Mouse (Mus musculus) MEL (cell line): ENCODE data around the gene Fam20b. TPM values are rescaled to one million over a fixed set of nuclear protein-coding genes. Genes with fewer than 3 reads are reported as not detected.

Experiments used
- DNase-seq: peaks from one replicate; pipeline ENCODE4 v3.0.0; 2011; ENCODE audit warnings: low read depth, low spot score
- H3K27ac ChIP-seq: 2 replicates; pipeline ENCODE4 v1.5.1; 2012; ENCODE audit warnings: low read depth, mild to moderate bottlenecking, control low read depth, low read length, moderate library complexity; ENCODE audit not compliant: control insufficient read depth
- H3K27me3 ChIP-seq, 2 experiments: fragments of 150-350 bp in 1 of 2; sonication (generic) in 1 of 2; 2 replicates each; pipeline ENCODE4 v1.6.1; 2012; ENCODE audit warnings: low read length in 2 of 2, mild to moderate bottlenecking in 2 of 2, improper control_type of control experiment in 1 of 2, moderate library complexity in 1 of 2; ENCODE audit not compliant: insufficient read depth in 2 of 2, control insufficient read depth in 1 of 2
- H3K36me3 ChIP-seq, 2 experiments: 2 replicates each; pipeline ENCODE4 v1.6.1; 2012 to 2014; ENCODE audit warnings: low read length in 2 of 2, improper control_type of control experiment in 1 of 2, inconsistent platforms in 1 of 2, mild to moderate bottlenecking in 1 of 2; ENCODE audit not compliant: insufficient read depth in 2 of 2, control insufficient read depth in 1 of 2
- H3K4me1 ChIP-seq, 2 experiments: fragments of 150-350 bp in 1 of 2; sonication (generic) in 1 of 2; 2 replicates each; pipeline ENCODE4 v1.6.1; 2012; ENCODE audit warnings: low read length in 2 of 2, improper control_type of control experiment in 1 of 2, mild to moderate bottlenecking in 1 of 2; ENCODE audit not compliant: insufficient read depth in 2 of 2, control insufficient read depth in 1 of 2
- H3K4me3 ChIP-seq, 2 experiments: fragments of 150-350 bp in 1 of 2; sonication (generic) in 1 of 2; 2 replicates each; pipeline ENCODE4 v1.5.1; 2012; ENCODE audit warnings: low read depth in 2 of 2, low read length in 2 of 2, mild to moderate bottlenecking in 2 of 2, moderate library complexity in 2 of 2, control low read depth in 1 of 2, improper control_type of control experiment in 1 of 2; ENCODE audit not compliant: control insufficient read depth in 1 of 2, insufficient read depth in 1 of 2
- H3K79me2 ChIP-seq: 2 replicates; pipeline ENCODE4 v1.6.1; 2012; ENCODE audit warnings: mild to moderate bottlenecking, low read length, moderate library complexity; ENCODE audit not compliant: control insufficient read depth, poor library complexity, insufficient read depth
- H3K9ac ChIP-seq: 2 replicates; pipeline ENCODE4 v1.6.1; 2012; ENCODE audit warnings: low read depth, mild to moderate bottlenecking, control low read depth, low read length, moderate library complexity; ENCODE audit not compliant: control insufficient read depth, poor library complexity, severe bottlenecking
- H3K9me3 ChIP-seq: fragments of 150-350 bp; sonication (generic); replicated peaks from 2 replicates; pipeline ENCODE4 v1.6.1; 2012; ENCODE audit warnings: mild to moderate bottlenecking, low read length, improper control_type of control experiment, moderate library complexity; ENCODE audit not compliant: insufficient read depth
- BHLHE40 ChIP-seq: IDR thresholded peaks from 2 replicates; pipeline ENCODE4 v1.6.1; 2012; ENCODE audit warnings: low read depth, mild to moderate bottlenecking, inconsistent platforms, low read length, improper control_type of control experiment, borderline replicate concordance
- CHD1 ChIP-seq: IDR thresholded peaks from 2 replicates; pipeline ENCODE4 v1.6.1; 2012; ENCODE audit warnings: low read depth, mild to moderate bottlenecking, inconsistent platforms, low read length, improper control_type of control experiment
- ELF1 ChIP-seq: IDR thresholded peaks from 2 replicates; pipeline ENCODE4 v1.6.1; 2014; ENCODE audit warnings: low read depth, mild to moderate bottlenecking, inconsistent platforms, low read length, improper control_type of control experiment, moderate library complexity
- EP300 ChIP-seq, 2 experiments: IDR thresholded peaks; 2 replicates each; pipeline ENCODE4 v1.6.1; 2011; ENCODE audit warnings: improper control_type of control experiment in 2 of 2, low read length in 2 of 2, low read depth in 1 of 2, mild to moderate bottlenecking in 1 of 2
- ETS1 ChIP-seq: IDR thresholded peaks from 2 replicates; pipeline ENCODE4 v1.6.1; 2012; ENCODE audit warnings: low read depth, mild to moderate bottlenecking, inconsistent platforms, low read length, improper control_type of control experiment, moderate library complexity
- GABPA ChIP-seq: IDR thresholded peaks from 2 replicates; pipeline ENCODE4 v1.6.1; 2012; ENCODE audit warnings: low read depth, mild to moderate bottlenecking, inconsistent platforms, low read length, improper control_type of control experiment, moderate library complexity
- GATA1 ChIP-seq: IDR thresholded peaks from 2 replicates; pipeline ENCODE4 v1.6.1; 2011; ENCODE audit warnings: low read depth, low read length, improper control_type of control experiment
- MAZ ChIP-seq: IDR thresholded peaks from 2 replicates; pipeline ENCODE4 v1.6.1; 2012; ENCODE audit warnings: low read depth, mild to moderate bottlenecking, inconsistent platforms, low read length, improper control_type of control experiment
- MEF2A ChIP-seq: IDR thresholded peaks from 2 replicates; pipeline ENCODE4 v1.6.1; 2014; ENCODE audit warnings: low read depth, mild to moderate bottlenecking, inconsistent platforms, low read length, improper control_type of control experiment; ENCODE audit not compliant: poor library complexity, insufficient replicate concordance, severe bottlenecking; ENCODE audit errors: extremely low read depth
- MXI1 ChIP-seq: IDR thresholded peaks from 2 replicates; pipeline ENCODE4 v1.6.1; 2011; ENCODE audit warnings: mild to moderate bottlenecking, low read depth, low read length, improper control_type of control experiment
- MYB ChIP-seq: IDR thresholded peaks from 2 replicates; pipeline ENCODE4 v1.6.1; 2011; ENCODE audit warnings: mild to moderate bottlenecking, low read depth, low read length, improper control_type of control experiment
- MYC ChIP-seq: IDR thresholded peaks from 2 replicates; pipeline ENCODE4 v1.6.1; 2011; ENCODE audit warnings: low read depth, mild to moderate bottlenecking, low read length, improper control_type of control experiment, moderate library complexity
- POLR2AphosphoS2 ChIP-seq: IDR thresholded peaks from 2 replicates; pipeline ENCODE4 v1.6.1; 2011; ENCODE audit warnings: low read length, improper control_type of control experiment
- POLR2AphosphoS5 ChIP-seq: IDR thresholded peaks from 2 replicates; pipeline ENCODE4 v1.6.1; 2012; ENCODE audit warnings: low read depth, borderline replicate concordance, mild to moderate bottlenecking, inconsistent platforms, low read length, moderate library complexity, mixed read lengths
- RAD21 ChIP-seq: IDR thresholded peaks from 2 replicates; pipeline ENCODE4 v1.6.1; 2011; ENCODE audit warnings: mild to moderate bottlenecking, low read depth, low read length, improper control_type of control experiment
- RCOR1 ChIP-seq: IDR thresholded peaks from 2 replicates; pipeline ENCODE4 v1.6.1; 2012; ENCODE audit warnings: low read depth, mild to moderate bottlenecking, inconsistent platforms, low read length, improper control_type of control experiment
- TAL1 ChIP-seq: IDR thresholded peaks from 2 replicates; pipeline ENCODE4 v1.6.1; 2012; ENCODE audit warnings: mild to moderate bottlenecking, inconsistent platforms, low read length, moderate library complexity, mixed read lengths
- TCF12 ChIP-seq: IDR thresholded peaks from 2 replicates; pipeline ENCODE4 v1.6.1; 2014; ENCODE audit warnings: low read depth, mild to moderate bottlenecking, inconsistent platforms, low read length, improper control_type of control experiment, moderate library complexity
- USF1 ChIP-seq: IDR thresholded peaks from 2 replicates; pipeline ENCODE4 v1.6.1; 2014; ENCODE audit warnings: low read depth, mild to moderate bottlenecking, inconsistent platforms, low read length, improper control_type of control experiment, moderate library complexity
- ZKSCAN1 ChIP-seq: IDR thresholded peaks from 2 replicates; pipeline ENCODE4 v1.6.1; 2012; ENCODE audit warnings: low read depth, mild to moderate bottlenecking, inconsistent platforms, low read length, improper control_type of control experiment, moderate library complexity
- ZMIZ1 ChIP-seq: IDR thresholded peaks from 2 replicates; pipeline ENCODE4 v1.6.1; 2012; ENCODE audit warnings: low read depth, mild to moderate bottlenecking, inconsistent platforms, low read length, improper control_type of control experiment, moderate library complexity
- polyA plus RNA-seq, 2 experiments: library from polyadenylated mRNA; stranded (reverse) in 1 of 2; unstranded in 1 of 2; fragments of >175 nt in 1 of 2; fragments of >200 nt in 1 of 2; gene quantifications; 2 replicates each; pipeline versions ENCODE4 v1.2.1 to v1.2.4; 2012; ENCODE audit warnings: low replicate concordance in 2 of 2, low read depth in 1 of 2; ENCODE audit not compliant: insufficient read length in 2 of 2, insufficient read depth in 1 of 2, missing spikeins in 1 of 2
- total RNA-seq: library from RNA; depleted of rRNA; stranded (reverse); fragments of 300-350 nt; gene quantifications from 2 replicates; pipeline ENCODE4 v1.2.3, GENCODE M21; 2012

The Fam20b gene
- total and polyA plus RNA-seq, 3 experiments, result 19.6 to 22.0 TPM; not detected in 1

DNA sequence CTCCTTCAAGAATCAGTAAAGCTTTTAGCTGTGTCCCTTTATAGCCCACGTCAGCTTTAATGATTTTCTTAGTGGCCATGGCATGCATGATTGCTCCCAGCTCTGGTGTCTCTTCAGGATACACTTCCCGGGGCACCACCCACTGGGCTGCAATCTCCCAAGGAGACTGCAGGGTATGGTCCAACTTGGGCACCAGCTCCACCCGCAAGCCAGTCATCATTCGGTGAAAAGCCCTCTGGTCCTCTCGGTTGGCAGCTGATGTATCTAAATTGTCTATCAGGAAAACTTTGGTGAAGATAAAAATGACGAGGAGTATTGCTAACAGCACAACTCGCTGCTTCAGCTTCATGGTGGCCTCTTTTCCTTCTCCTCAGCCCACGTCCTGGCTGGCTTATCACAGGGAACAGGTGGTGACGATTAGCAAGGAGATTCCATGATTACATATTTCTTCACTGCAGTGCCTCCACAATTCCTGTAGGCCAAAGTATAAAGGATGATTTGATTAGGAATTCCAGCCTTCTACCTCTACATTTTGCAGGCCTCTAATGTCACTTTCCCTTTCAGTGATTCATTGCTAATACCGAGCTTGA, 13.1 kb downstream of the Fam20b start:
- no peak overlapping the region for H3K4me3 ChIP-seq
- peaks cover 0 to 5% of the 10 kb centered on the region in 2 experiments; a peak in 3 of 4 replicates for H3K4me1 ChIP-seq
- peaks cover 3 to 5% of the 10 kb centered on the region in 2 experiments; a peak in 3 of 4 replicates for H3K36me3 ChIP-seq
- no peaks in the 10 kb centered on the region for H3K27me3 ChIP-seq
- no peak overlapping the region for H3K9ac ChIP-seq
- DNase-seq, result no peak
- TF ChIP-seq EP300 (IDR thresholded peaks at IDR 0.05; ENCODE audit: low read depth in 1 of 2, low read length in 2 of 2) (no peak), ZMIZ1 (no peak), MYC (no peak), RCOR1 (no peak), TCF12 (no peak), TAL1 (no peak), POLR2AphosphoS2 (no peak), MAZ (no peak), MEF2A (no peak), GABPA (no peak), CHD1 (no peak), MYB (no peak), MXI1 (no peak), RAD21 (no peak), ZKSCAN1 (no peak), ETS1 (no peak), BHLHE40 (no peak), GATA1 (no peak), USF1 (no peak), POLR2AphosphoS5 (no peak)
- TF ChIP-seq, all 39 proteins: peak for 0
- Histone ChIP-seq H3K27ac (no peak overlapping the region), H3K9me3 (no peaks in the 10 kb centered on the region), H3K79me2 (no peaks in the 10 kb centered on the region)

- Histone ChIP-seq H3K79me2 (no peaks in the 10 kb centered on the region), H3K9me3 (no peaks in the 10 kb centered on the region), H3K4me3 (no peak overlapping the region), H3K36me3 (peaks cover 0 to 5% of the 10 kb centered on the region in 2 experiments; a peak in 2 of 4 replicates), H3K4me1 (no peaks in the 10 kb centered on the region; a peak in 1 of 4 replicates), H3K27me3 (no peaks in the 10 kb centered on the region), H3K27ac (no peak overlapping the region), H3K9ac (no peak overlapping the region)
- no peak for TF ChIP-seq MXI1
- no peak for TF ChIP-seq ELF1
- no peak for TF ChIP-seq POLR2AphosphoS5
- DNase-seq, result no peak
Observed at GRCm38 (mm10) chr1:156703444-156703843, 15.4 kb downstream of the Fam20b start.
